Mouse (Mus musculus) hindbrain, embryonic 11.5 days (tissue): ENCODE data around the gene Maml1. TPM values are rescaled to one million over a fixed set of nuclear protein-coding genes. Genes with fewer than 3 reads are reported as not detected.
"Not testable (repeated sequence)": the region's sequence is repeated elsewhere in the genome, so short reads cannot be mapped to it uniquely, and the experiment has no call there.

Experiments used
- ATAC-seq: fragments of 200-750 bp; cut with Nextera tagmentation; 2 replicates; pipeline ENCODE4 v1.8.0; 2017; ENCODE audit warnings: mild to moderate bottlenecking, moderate TSS enrichment, moderate library complexity; ENCODE audit not compliant: low FRiP score
- DNase-seq: peaks from one replicate; pipeline ENCODE4 v3.0.0-alpha.2; 2015; ENCODE audit warnings: low spot score
- H3K27ac ChIP-seq: fragments of 300-500 bp; sonication (generic); 2 replicates; pipeline ENCODE4 v1.5.1; 2014; ENCODE audit warnings: mild to moderate bottlenecking, low read depth, low read length
- H3K27me3 ChIP-seq: fragments of 300-500 bp; sonication (generic); 2 replicates; pipeline ENCODE4 v1.6.1; 2014; ENCODE audit warnings: mild to moderate bottlenecking, low read length, moderate library complexity, mixed read lengths; ENCODE audit not compliant: control insufficient read depth, insufficient read depth
- H3K36me3 ChIP-seq: fragments of 300-500 bp; sonication (generic); 2 replicates; pipeline ENCODE4 v1.6.1; 2014; ENCODE audit warnings: mild to moderate bottlenecking, low read length, moderate library complexity, mixed read lengths; ENCODE audit not compliant: control insufficient read depth, insufficient read depth
- H3K4me1 ChIP-seq: fragments of 300-500 bp; sonication (generic); replicated peaks from 2 replicates; pipeline ENCODE4 v1.6.1; 2014; ENCODE audit warnings: low read length, mixed read lengths; ENCODE audit not compliant: control insufficient read depth, insufficient read depth
- H3K4me2 ChIP-seq: fragments of 300-500 bp; sonication (generic); replicated peaks from 2 replicates; pipeline ENCODE4 v1.6.1; 2014; ENCODE audit warnings: mild to moderate bottlenecking, low read depth, low read length
- H3K4me3 ChIP-seq: fragments of 300-500 bp; sonication (generic); 2 replicates; pipeline ENCODE4 v1.5.1; 2014; ENCODE audit warnings: low read depth, low read length
- H3K9ac ChIP-seq: fragments of 300-500 bp; sonication (generic); 2 replicates; pipeline ENCODE4 v1.6.1; 2014; ENCODE audit warnings: low read depth, low read length
- H3K9me3 ChIP-seq: fragments of 300-500 bp; sonication (generic); 2 replicates; pipeline ENCODE4 v1.6.1; 2016; ENCODE audit warnings: low read length; ENCODE audit not compliant: control insufficient read depth
- WGBS: fragments of 180-500 bp; shearing (Covaris S2); extraction: QIAGEN DNeasy Blood & Tissue Kit; methylation state at CpG from one replicate; pipeline ENCODE4 v1.1.7; 2014; 5-methylcytosine and 5-hydroxymethylcytosine counted together
- polyA plus RNA-seq: library from polyadenylated mRNA; unstranded; fragments of >200 nt; fragmentation: Nextera tagmentation; extraction: Ambion mirVana; gene quantifications from 2 replicates; pipeline ENCODE4 v1.2.1, GENCODE M21; 2014

The Maml1 gene
- polyA plus RNA-seq, 1 experiment from 2014 or later: 10.1 TPM

DNA sequence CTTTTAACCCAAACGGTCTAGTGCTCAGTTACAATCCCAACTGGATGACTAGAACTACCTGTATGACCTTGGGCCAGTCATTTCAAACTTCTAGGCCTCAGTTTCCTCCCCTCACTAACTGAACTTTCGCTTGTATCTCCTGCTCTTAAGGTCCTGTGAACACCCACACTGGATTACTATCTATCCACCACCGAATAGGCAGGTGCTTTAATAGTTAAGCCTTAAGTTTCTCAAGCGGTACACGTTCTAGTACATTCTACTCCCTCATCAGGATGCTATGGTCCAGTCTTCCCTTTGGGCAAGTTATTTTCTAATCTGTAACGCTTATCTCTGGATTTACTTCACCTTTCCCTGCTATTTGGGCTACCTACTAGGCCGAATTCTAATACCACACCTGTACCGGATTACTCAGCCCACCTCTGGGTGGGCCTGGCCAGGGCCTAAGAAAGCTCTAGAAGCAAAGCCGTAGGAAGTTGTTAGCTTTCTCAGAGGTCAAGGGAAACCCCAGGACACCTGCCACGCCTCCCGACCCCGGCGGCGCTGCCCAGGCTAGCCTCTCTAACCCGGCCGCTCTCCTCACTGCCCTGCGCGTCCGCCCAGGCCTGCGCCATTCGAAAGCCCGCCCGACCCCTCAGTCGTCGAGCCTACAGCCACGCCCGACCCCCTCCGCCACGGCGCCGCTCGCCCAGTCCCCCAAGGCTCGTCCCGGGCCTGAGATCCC, 32.8 kb upstream of the Maml1 start:
- peak overlapping the region; percentile 74 for H3K27ac ChIP-seq
- DNase-seq (no peak), ATAC-seq (peak; percentile 85)
- H3K4me2 ChIP-seq: peak overlapping the region; percentile 72
- H3K27me3 ChIP-seq: no peaks in the 10 kb centered on the region
- H3K4me3 ChIP-seq: peak overlapping the region; percentile 76
- WGBS: 2% methylated on average over 31 of the region's 34 CpGs
- peaks cover 3% of the 10 kb centered on the region; the same call in 1 of the 2 replicates for H3K36me3 ChIP-seq
- H3K4me1 ChIP-seq: no peaks in the 10 kb centered on the region; the same call in none of the 2 replicates
- H3K9ac ChIP-seq: peak overlapping the region; percentile 93
- H3K9me3 ChIP-seq: no peaks in the 10 kb centered on the region

DNA sequence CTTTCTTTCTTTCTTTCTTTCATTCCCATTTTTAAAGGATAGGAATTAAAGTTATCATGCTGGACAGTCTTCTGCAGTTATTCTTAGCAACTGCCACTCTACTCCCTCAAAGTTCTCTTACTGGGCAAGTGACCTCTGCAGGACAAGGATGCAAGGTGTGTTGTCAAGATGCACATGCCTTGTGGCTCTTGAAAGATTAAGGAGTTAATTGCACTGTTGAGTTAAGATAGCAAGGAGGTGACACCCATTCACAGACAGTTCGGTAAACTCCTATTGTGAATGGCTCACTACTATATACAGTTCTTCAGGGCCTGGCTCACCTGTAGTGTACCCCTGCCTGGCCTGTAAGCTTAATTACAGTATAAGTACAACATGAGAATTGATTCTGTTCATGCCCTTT, 31.7 kb upstream of the Maml1 start:
- Histone ChIP-seq H3K27me3 (no peaks in the 10 kb centered on the region), H3K36me3 (peaks cover 3% of the 10 kb centered on the region; the same call in 1 of the 2 replicates), H3K4me1 (no peaks in the 10 kb centered on the region; the same call in none of the 2 replicates), H3K9ac (no peak overlapping the region; the same call in 1 of the 2 replicates), H3K27ac (no peak overlapping the region), H3K4me2 (peak overlapping the region; percentile 72), H3K9me3 (no peaks in the 10 kb centered on the region), H3K4me3 (peak overlapping the region; percentile 76)
- ATAC-seq (no peak), DNase-seq (no peak)
- WGBS: 57% methylated on average over 1 of the region's 1 CpGs

DNA sequence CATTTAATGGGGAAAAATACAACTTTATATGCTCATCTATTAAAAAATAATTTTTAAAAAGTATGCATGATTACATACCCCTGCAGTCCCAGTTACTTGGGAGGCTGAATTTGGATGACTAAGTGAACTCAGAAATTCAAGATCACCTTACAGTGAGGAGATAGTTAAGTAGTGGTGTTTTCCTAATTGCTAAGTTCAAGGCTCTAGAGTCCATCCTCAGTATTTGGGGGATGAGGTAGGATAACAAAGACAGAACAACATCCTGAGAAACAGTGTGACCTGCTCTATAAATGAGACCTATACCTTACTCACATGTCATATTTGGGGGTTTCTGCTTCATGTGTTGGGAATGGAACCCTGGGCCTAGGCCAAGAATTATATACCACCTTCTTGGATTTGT, 30.2 kb upstream of the Maml1 start:
- Histone ChIP-seq H3K4me2 (no peak overlapping the region), H3K27me3 (no peaks in the 10 kb centered on the region), H3K9ac (no peak overlapping the region), H3K27ac (no peak overlapping the region), H3K4me1 (no peaks in the 10 kb centered on the region; the same call in none of the 2 replicates), H3K36me3 (no peaks in the 10 kb centered on the region), H3K4me3 (no peak overlapping the region), H3K9me3 (no peaks in the 10 kb centered on the region)
- DNase-seq (no peak), ATAC-seq (no peak)

DNA sequence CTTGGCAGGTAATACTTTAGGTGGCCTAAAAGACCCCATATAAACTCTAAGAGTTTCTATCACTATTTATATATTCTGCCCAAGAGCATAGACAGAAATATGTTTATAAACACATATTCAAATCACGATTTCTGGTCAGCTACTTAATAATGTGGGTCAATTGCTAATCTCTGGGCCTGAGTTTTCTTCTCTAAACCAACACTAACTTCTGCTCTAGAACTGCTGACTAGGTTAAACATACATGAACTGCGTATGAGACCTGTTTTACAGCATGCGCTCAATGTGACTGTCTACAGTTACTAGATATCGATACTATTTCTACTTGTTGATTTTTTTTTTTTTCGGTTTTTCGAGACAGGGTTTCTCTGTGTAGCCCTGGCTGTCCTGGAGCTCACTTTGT, 29.1 kb upstream of the Maml1 start:
- H3K9ac ChIP-seq: no peak overlapping the region
- H3K36me3 ChIP-seq: no peaks in the 10 kb centered on the region
- no peak overlapping the region for H3K27ac ChIP-seq
- H3K4me3 ChIP-seq: no peak overlapping the region
- WGBS: 95% methylated on average over 6 of the region's 6 CpGs
- no peaks in the 10 kb centered on the region; the same call in none of the 2 replicates for H3K4me1 ChIP-seq
- no peak overlapping the region for H3K4me2 ChIP-seq
- H3K27me3 ChIP-seq: no peaks in the 10 kb centered on the region
- ATAC-seq: no peak
- no peak for DNase-seq
- H3K9me3 ChIP-seq: no peaks in the 10 kb centered on the region

DNA sequence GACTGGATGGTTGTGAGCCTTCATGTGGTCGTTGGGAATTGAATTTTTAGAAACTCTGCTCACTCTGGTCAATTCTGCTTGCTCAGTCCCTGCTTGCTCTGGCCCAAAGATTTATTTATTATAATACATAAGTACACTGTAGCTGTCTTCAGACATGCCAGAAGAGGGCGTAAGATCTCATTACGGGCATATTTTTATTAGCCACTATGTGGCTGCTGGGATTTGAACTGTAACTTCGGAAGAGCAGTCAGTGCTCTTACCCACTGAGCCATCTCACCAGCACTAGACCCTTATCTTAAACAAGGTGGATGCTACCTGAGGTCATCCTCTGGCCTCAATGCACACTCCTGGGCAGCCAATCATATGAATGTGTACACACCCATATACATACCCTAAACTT, 27.2 kb upstream of the Maml1 start:
- H3K4me1 ChIP-seq, H3K4me3 ChIP-seq, H3K36me3 ChIP-seq, H3K9ac ChIP-seq, H3K27ac ChIP-seq, H3K4me2 ChIP-seq, DNase-seq, H3K27me3 ChIP-seq, ATAC-seq, H3K9me3 ChIP-seq: not testable (repeated sequence)
- WGBS: 94% methylated on average over 4 of the region's 4 CpGs

DNA sequence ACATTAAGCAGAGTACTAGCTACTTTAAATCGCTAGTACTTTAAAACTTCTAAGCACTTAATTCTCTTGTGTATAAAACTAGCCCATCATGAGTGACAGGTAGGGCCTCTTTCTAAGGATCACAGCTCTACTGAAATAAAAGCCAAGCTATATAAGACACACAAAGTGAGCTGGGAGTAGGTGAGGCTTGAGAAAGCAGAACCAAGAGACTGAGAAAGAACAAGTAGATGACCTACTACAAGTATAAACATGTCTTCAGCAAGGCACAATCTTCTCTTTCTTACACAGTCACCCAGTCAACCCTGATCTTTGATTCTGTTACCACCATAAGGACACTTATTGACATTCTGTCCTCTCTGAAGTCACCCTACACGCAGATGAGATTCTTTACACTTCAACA, 20.7 kb upstream of the Maml1 start:
- Histone ChIP-seq H3K4me2 (no peak overlapping the region), H3K9me3 (no peaks in the 10 kb centered on the region), H3K36me3 (0 out of 2 replicates have a peak, but pooled peaks cover 5% of the 10 kb centered on the region), H3K4me1 (no peaks in the 10 kb centered on the region), H3K27me3 (no peaks in the 10 kb centered on the region), H3K4me3 (no peak overlapping the region), H3K27ac (no peak overlapping the region), H3K9ac (no peak overlapping the region)
- 92% methylated on average over 2 of the region's 2 CpGs for WGBS
- ATAC-seq (no peak), DNase-seq (no peak)

DNA sequence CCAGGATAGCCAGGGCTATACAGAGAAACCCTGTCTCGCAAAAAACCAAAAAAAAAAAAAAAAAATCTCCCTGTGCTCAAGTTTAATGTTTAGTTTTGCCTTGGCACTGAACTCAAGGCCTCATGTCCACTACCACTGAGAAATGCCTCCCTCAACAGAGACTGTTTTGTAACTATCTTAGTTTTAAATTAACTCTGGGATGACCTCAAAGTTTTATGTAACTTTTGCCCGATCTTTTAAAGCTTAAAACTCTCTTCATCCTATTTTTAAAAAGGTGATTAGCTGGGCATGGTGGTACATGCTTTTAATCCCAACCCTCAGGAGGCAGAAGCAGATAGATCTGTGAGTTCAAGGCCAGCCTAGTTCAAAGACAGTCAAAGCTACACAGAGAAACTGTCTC, 11.3 kb upstream of the Maml1 start:
- no peaks in the 10 kb centered on the region for H3K4me1 ChIP-seq
- no peak for DNase-seq
- no peak overlapping the region for H3K9ac ChIP-seq
- no peaks in the 10 kb centered on the region for H3K9me3 ChIP-seq
- H3K27me3 ChIP-seq: no peaks in the 10 kb centered on the region
- no peak for ATAC-seq
- H3K4me2 ChIP-seq: no peak overlapping the region
- H3K36me3 ChIP-seq: peaks cover 23% of the 10 kb centered on the region
- WGBS: 95% methylated on average over 1 of the region's 2 CpGs
- H3K4me3 ChIP-seq: no peak overlapping the region
- H3K27ac ChIP-seq: no peak overlapping the region

DNA sequence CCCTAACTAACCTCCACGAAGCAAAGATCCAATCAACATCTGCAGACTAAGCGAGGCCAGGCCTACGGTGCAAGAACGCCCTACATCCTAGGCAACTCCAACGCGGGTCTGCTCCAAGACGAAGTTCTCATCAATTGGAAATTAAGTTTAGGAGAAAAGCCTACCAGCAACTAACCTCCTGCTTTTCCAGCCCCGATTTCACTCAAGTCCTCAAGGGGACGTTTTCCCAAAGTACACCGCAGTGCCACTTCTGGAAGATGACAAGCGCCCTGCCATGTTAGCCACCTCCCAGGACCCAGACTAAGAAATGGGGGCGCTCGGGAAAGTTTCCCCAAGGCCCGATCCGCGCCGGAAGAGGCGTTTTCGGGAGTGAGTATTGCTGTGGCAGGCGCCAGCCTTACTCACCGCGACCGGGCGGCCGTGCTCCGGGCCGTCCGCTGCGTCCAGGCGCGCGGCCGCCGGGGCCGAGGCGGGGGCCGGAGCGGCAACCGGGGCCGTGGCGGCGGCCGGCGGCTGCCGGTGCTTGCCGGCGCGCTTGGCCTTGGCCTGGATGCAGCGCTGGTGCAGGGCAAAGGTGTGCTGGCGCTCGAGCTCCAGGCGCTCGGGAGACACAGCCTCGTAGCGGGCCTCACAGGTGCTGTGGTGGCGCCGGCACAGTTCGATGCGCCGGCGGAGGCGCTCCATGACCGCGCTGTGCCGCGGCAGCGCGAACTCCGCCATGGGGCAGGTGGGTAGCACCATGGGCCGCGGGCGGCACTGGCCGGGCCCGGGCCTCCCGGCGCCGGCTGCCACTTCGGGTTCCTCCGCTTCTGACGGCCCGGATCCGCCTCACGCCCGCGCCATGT, 568 bp downstream of the Maml1 start:
- Histone ChIP-seq H3K4me1 (peaks cover 5% of the 10 kb centered on the region), H3K27me3 (no peaks in the 10 kb centered on the region), H3K36me3 (no peaks in the 10 kb centered on the region; the same call in 1 of the 2 replicates), H3K4me2 (peak overlapping the region; percentile 66), H3K4me3 (peak overlapping the region; percentile 97), H3K9ac (peak overlapping the region; percentile 99), H3K27ac (peak overlapping the region; percentile 98), H3K9me3 (no peaks in the 10 kb centered on the region)
- peak; percentile 72 for DNase-seq
- peak; percentile 85 for ATAC-seq
- WGBS: under 1% methylated on average over 76 of the region's 85 CpGs
